Mouse (Mus musculus): ENCODE data around the gene Gm6217.
"Not testable (repeated sequence)": the region's sequence is repeated elsewhere in the genome, so short reads cannot be mapped to it uniquely, and the experiment has no call there.

Gene Gm6217

DNA sequence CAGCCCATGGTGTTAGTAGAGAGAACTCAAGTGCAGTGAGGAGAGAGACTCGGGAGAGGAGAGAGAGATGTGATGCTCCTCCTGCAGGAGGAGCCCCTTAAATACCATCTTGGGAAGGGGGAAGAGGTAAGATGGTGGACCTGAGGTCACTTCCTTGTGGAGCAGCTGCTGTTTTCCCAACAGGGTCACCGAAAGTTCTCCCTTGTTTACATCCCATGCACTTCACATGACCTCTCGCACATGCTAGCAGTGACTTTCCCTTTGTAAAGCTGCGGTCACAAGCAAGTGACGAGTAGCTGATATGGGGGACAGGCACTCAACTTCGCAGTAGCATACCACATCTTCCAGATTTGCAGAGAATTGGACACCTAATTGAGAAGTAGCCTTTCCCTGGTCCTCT lies at the start of gene Gm6217:
Gm6217 (minus strand) TSS at position 74 of the 400 bp plus-strand sequence.
- not testable (repeated sequence) for DNase-seq (ENCODE audit: low read depth in 2 of 2, low spot score in 2 of 2)

DNA sequence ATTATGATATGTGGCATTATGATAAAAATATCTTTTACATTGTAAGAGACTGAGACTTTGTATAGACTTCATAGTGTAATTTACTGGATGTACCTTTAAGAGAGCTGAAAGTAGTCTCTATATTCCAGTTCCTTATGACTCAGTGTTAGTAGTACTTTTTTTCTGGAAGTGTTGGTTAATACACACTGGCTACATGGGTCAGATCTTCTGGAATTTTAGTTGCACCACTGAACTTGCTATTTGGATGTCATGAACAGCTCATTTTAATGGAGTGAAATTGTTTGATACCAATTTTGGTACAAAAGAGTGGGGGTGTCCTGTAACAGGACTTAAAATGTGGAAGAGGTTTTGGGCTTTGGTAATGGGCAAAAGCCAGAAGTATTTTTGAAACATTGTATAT lies 46.6 kb upstream of the Gm6217 start:
- no peak for DNase-seq (ENCODE audit: low read depth in 2 of 2, low spot score in 2 of 2)

DNA sequence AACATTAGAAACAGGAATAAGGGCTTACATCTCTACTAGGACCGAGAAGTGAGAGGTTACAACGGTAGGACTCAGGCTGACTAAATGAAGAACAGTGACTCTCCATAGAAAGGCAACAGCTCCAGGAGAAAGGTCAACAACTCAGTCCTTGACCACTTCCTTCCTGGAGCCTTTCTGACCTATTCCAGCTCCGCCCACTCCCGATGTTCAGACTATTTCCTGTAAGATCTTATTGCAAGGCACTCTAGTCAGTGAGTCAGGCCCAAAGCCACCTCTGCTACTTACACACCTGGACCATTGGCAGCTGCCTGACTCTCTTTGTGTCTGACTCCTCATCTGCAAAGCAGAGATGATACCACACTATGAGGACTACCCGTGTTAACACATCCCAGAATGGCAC lies 44.6 kb upstream of the Gm6217 start:
- no peak for DNase-seq (ENCODE audit: low read depth in 2 of 2, low spot score in 2 of 2)

DNA sequence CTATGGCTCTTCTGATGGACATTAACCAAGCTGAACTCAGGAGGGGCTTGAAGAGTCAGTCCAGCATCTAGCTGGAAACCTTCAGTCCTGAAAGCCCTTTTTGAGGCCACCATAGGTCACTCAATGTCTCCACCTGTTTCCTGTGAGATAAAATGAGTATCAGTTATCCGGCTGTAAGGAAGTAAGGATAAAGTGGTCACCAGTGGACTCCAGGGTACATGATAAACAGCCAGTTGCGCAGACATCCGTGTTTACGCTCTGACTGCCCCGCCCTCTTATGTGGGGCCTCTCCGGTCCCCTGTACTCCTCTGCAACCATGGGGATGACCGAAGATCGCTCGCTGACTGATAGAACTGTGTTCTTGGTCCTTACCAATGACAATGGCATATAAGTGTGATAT lies 43.1 kb upstream of the Gm6217 start:
- no peak for DNase-seq (ENCODE audit: low read depth in 2 of 2, low spot score in 2 of 2)

DNA sequence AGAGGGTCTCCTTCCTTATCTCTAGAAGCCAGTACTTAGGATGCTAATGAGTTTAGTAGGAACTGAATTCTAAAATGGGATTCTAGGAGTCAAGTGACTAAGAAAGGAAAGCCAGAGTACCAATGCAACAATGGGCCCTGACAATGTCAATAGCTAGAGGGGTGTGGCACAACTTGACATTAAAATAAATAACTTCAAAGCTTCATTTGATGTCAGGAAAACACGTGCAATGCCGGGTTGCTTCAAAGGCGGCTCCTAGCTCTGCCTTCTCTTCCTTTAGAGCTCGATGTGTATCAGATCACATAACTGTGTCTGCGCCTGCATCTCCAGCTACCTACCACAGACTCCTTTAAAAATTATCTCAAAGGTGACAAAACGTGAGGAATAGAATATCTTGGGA lies 42.7 kb upstream of the Gm6217 start:
- peak in 1 of 2 experiments; percentile 42 for DNase-seq (ENCODE audit: low read depth in 2 of 2, low spot score in 2 of 2)

DNA sequence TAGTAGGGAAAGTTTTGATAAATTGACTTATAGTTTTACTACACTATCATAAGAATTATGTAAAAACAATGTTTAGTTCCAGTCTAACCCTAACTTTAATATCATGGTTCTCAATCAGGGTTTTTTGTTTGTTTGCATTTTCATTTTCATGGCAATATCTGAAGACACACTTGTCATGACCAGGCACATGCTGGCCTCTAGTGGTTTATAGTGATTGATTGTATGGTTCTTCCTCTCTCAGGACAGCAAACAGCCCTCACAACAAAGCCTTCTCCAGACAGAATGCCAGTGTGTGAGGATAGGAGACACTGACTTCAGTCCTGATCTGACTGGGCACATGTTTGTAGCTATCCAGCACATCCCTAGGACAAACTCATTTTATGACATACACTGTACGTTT lies 42.0 kb upstream of the Gm6217 start:
- no peak for DNase-seq (ENCODE audit: low read depth in 2 of 2, low spot score in 2 of 2)

DNA sequence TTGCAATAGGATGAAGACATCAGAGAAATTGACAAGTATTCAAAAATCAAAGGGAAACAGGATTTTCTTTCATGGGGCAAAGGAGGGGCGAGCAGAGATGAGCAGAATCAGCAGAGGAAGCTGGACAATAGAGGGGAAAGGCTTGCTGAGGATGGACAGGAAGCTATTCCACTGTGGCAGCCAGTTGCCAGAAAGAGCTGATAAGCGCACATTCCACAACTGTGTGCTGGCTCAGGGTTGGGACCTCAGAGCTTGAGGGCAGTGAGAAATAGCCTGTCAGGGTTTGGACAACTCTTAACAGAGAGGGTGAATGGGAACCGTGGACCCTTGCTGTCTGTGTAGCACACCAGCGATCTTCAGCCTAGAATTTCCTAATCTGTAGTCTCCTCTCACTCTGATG lies 40.8 kb upstream of the Gm6217 start:
- no peak for DNase-seq (ENCODE audit: low read depth in 2 of 2, low spot score in 2 of 2)

DNA sequence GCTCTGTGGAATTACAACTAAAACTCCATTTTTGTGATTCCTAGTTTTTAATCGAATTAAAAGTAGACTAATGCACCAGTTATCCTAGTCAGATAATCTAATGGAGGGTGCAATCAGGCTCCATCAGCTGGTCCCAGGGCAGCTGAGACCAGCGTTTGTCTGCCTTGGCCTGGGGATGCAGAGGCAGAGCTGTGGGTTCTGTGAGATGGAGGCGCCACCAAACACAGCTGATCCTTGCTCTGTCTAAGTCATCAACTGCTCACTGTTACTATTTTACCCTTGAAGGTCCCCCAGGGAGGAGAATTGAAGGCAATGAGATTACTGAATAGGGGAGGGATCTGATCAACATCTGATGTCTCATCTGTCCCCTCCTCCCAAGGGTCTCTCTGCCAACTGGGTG lies 35.2 kb upstream of the Gm6217 start:
- DNase-seq (ENCODE audit: low read depth in 2 of 2, low spot score in 2 of 2), result no peak

DNA sequence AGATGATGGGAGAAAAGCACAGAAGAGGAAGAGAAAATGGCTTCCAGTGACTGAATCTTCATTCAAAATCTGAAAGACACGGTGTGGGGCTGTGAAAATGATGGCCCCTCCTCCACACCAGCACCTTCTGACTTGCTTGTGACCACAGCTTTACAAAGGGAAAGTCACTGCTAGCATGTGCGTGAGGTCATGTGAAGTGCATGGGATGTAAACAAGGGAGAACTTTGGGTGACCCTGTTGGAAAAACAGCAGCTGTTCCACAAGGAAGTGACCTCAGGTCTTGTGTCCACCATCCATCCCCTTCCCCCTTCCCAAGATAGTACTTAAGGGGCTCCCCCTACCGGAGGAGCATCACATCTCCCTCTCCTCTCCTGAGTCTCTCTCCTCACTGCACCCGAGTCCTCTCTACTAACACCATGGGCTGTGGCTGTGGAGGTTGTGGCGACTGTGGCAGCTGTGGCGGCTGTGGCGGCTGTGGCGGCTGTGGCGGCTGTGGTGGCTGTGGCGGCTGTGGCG lies 28.7 kb upstream of the Gm6217 start, which contains the start of gene Gm47955:
Gm47955 (plus strand) TSS at position 417 of the 516 bp plus-strand sequence.
- no peak for DNase-seq (ENCODE audit: low read depth in 2 of 2, low spot score in 2 of 2)

DNA sequence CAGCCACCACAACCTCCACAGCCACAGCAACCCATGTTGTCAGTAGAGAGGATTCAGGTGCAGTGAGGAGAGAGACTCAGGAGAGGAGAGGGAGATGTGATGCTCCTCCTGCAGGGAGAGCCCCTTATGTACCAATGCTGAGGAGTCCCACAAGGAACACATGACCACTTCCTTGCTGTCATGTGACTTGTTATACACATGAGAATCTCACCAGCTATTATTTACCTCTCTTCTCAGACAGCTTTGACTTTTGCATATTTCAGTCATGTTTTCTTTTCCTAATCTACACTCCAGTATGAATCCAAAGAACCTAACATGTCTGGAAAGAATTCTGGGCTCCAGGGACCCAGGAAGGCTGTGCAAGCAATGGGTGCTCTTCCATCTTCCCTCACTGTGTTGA lies 24.7 kb upstream of the Gm6217 start, which contains the start of gene Gm7544:
Gm7544 (minus strand) TSS at position 101 of the 400 bp plus-strand sequence.
- not testable (repeated sequence) for DNase-seq (ENCODE audit: low read depth in 2 of 2, low spot score in 2 of 2)

DNA sequence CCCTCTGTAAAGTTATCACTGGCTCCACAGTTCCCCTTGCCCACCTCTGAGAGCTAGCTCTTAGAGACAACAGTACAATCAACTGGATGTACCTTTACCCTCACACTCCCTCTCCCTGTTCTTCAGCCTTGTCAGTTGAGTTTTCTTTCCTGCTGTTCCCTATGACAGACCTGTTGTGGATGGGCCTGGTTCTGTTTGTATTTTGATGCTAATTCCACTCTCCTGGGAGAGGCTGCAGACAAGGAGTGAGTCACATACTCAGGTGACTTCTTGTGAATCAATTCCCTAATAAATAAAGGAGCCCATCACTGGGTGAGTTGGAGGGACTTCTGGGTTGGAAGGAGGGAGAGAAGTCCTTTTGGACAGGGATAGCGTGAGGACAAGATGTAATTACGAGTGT lies 17.4 kb upstream of the Gm6217 start:
- no peak for DNase-seq (ENCODE audit: low read depth in 2 of 2, low spot score in 2 of 2)

DNA sequence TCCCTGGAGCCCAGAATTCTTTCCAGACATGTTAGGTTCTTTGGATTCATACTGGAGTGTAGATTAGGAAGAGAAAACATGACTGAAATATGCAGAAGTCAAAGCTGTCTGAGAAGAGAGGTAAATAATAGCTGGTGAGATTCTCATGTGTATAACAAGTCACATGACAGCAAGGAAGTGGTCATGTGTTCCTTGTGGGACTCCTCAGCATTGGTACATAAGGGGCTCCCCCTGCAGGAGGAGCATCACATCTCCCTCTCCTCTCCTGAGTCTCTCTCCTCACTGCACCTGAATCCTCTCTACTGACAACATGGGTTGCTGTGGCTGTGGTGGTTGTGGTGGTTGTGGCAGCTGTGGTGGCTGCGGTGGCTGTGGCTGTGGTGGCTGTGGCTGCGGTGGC lies 14.8 kb upstream of the Gm6217 start:
- DNase-seq (ENCODE audit: low read depth in 2 of 2, low spot score in 2 of 2), result peak in 1 of 2 experiments; percentile 7

DNA sequence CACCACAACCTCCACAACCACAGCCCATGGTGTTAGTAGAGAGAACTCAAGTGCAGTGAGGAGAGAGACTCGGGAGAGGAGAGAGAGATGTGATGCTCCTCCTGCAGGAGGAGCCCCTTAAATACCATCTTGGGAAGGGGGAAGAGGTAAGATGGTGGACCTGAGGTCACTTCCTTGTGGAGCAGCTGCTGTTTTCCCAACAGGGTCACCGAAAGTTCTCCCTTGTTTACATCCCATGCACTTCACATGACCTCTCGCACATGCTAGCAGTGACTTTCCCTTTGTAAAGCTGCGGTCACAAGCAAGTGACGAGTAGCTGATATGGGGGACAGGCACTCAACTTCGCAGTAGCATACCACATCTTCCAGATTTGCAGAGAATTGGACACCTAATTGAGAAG lies 12.1 kb upstream of the Gm6217 start, which contains the start of gene A030003K21Rik:
A030003K21Rik (minus strand) TSS at position 94 of the 400 bp plus-strand sequence.
- DNase-seq (ENCODE audit: low read depth in 2 of 2, low spot score in 2 of 2), result not testable (repeated sequence)

DNA sequence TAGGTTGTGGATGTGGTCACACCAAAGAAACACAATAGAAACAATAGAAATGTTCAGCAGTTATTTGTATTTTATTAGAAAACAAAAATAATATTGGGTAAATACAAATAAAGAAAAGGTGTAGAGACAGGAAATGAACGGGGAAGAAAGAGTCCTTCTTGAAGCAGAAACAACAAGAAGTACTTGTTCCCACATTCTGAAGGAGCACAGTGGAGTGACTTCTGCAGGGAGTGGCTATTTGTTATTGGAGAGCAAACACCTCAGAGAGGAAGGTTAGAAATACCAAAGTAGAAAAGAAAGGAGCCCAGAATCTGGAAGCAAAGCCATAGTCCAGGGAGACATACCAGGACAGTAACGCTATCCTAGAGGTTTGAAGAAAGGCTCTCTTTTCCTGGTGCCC lies 11.3 kb upstream of the Gm6217 start:
- DNase-seq (ENCODE audit: low read depth in 2 of 2, low spot score in 2 of 2), result not testable (repeated sequence)

DNA sequence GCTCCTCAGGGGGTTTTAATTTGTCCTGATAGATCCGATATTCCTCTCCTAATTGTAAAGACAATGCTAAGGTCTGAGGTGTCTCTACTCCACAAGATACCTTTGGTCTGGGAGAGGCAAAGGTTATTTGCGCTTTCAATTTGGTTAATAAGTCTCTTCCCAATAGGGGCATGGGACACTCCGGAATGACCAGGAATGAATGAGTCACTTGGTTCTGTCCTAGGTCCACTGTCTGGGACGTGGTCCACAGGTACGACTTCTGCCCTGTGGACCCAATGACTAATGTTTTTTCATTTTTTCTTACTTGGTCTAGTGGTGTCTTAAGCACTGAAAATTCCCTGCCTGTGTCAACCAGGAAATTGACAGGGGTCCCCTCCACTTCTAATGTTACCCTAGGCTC lies 7.5 kb upstream of the Gm6217 start:
- no peak for DNase-seq (ENCODE audit: low read depth in 2 of 2, low spot score in 2 of 2)

DNA sequence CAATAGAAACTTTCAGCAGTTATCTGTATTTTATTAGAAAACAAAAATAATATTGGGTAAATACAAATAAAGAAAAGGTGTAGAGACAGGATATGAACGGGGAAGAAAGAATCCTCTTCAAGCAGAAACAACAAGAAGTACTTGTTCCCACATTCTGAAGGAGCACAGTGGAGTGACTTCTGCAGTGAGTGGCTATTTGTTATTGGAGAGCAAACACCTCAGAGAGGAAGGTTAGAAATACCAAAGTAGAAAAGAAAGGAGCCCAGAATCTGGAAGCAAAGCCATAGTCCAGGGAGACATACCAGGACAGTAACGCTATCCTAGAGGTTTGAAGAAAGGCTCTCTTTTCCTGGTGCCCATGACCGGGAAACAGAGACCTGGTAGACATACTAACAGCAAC lies 641 bp downstream of the Gm6217 start:
- not testable (repeated sequence) for DNase-seq (ENCODE audit: low read depth in 2 of 2, low spot score in 2 of 2)

DNA sequence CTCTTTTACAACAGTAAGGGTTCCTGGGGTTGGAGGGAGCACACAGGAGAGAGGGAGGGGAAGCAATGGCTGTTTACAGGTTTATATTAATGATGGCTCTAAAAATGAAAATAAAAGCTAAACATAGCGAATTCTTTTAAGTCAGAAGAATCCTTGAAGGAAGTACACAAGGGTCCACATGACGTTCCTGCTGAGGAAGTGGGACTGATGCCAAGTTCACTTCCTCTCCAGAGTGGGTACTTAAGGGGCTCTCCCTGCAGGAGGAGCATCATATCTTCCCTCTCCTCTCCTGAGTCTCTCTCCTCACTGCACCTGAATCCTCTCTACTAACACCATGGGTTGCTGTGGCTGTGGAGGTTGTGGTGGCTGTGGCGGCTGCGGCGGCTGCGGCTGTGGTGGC lies 6.5 kb downstream of the Gm6217 start, which contains the start of gene A030014E15Rik:
A030014E15Rik (plus strand) TSS at position 268 of the 400 bp plus-strand sequence.
- no peak for DNase-seq (ENCODE audit: low read depth in 2 of 2, low spot score in 2 of 2)

DNA sequence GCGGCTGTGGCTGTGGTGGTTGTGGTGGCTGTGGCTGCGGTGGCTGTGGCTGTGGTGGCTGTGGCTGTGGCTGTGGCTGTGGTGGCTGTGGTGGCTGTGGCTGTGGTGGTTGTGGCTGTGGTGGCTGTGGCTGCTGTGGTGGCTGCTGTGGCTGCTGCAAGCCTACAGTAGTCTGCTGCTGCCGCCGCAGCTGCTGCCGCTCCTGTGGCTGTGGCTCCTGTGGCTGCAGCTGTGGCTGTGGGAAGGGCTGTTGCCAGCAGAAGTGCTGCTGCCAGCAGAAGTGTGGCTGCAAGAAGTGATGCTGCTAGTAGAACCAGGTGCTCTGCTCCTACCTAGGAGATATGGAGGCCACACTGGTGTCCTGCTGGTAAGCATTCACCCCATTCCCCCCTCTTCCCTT lies 17.8 kb downstream of the Gm6217 start:
- peak in 1 of 2 experiments; percentile 4 for DNase-seq (ENCODE audit: low read depth in 2 of 2, low spot score in 2 of 2)

DNA sequence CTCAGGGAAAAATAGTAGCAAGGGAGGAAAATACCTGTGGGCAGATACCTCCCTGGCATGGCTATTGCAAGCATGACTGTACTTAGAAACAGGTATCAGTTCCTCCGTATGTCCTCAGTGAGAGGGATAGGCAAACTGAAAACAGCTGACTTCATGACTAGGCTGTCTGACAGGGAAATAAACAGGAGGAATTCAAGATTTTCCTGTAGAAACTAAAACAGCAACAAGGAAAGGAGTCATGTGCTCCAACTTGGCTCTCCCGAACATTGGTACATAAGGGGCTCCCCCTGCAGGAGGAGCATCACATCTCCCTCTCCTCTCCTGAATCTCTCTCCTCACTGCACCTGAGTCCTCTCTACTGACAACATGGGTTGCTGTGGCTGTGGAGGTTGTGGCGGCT lies 18.2 kb downstream of the Gm6217 start, which contains the start of gene A030005L19Rik:
A030005L19Rik (plus strand) TSS at position 301 of the 400 bp plus-strand sequence.
- DNase-seq (ENCODE audit: low read depth in 2 of 2, low spot score in 2 of 2), result no peak

DNA sequence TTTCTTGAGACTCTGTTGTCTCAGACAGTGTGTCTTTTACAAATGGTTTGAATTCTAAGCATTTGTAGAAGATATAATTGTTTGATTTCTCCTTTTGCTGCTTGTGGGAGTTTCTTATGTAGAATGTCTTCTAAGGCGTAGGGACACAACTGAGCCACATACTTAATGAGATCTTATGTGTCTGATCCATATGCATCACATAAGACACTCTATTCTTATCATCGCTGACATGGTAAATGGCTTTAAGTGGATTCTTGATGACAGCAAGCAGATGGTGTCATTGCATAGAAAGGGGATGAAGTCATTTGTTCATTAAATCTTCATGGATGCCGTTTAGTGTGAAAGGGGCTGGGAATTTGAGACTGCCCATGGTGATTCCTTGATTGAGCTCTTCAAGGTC lies 25.3 kb downstream of the Gm6217 start:
- DNase-seq (ENCODE audit: low read depth in 2 of 2, low spot score in 2 of 2), result no peak

DNA sequence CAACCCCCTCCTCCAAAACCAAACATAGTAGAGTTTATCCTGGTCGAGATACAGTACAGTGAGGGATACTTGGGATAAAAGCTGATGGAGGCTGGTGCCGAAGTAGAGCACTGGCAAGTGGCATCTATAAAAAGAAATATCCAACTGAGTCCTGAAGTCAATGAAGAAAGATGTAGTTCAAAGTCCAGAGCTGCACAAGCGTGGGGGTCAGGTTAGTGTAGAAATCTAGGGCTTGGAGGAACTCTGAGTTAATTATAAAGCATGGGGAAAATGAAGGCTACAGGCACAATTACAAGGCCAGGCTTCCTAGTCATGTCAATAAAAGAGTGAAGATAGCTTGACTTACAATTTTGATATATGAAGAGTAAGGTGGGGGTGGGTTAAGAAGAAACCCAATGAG lies 30.0 kb downstream of the Gm6217 start:
- no peak for DNase-seq (ENCODE audit: low read depth in 2 of 2, low spot score in 2 of 2)

DNA sequence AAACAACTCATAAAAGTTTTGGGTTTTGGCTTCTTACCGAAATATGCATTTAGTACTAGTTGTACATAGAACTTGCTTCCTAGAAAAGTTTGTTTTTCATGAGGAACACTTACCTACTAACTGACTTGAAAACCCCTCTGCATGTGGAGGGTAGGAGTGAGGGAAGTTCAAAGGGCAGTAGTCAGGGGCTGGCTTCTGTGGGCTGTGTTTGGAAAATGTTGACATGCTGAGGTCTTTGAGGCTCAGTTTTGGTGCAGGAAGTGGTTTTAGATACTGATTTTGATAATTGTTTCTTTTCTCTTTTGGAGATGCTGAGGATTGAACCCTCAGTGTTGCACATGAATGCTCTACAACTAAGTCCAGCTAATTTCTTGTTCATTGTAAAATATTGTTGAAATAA lies 30.6 kb downstream of the Gm6217 start:
- DNase-seq (ENCODE audit: low read depth in 2 of 2, low spot score in 2 of 2), result peak; percentile 16 to 35

DNA sequence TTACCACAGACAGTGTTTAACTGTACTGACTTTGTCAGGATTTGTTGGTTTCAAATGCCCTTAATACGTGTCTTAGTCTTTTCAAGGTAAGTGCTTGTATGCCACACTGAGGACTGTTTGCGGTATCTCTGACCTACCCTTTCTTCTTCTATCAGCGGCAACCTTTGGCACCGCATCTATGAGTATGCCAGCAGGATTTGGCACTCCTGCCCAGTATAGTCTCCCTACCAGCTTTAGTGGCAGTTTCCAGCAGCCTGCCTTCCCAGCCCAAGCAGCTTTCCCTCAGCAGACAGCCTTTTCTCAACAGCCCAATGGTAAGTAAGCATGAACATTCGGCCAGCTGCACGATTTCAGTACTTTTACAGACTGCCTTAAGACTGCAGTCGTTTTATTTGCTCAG lies 37.9 kb downstream of the Gm6217 start:
- DNase-seq (ENCODE audit: low read depth in 2 of 2, low spot score in 2 of 2), result no peak

Data from CD8-positive naive resting alpha-beta T cell, adult 2 months (primary cell).